Mouse (Mus musculus) Patski (cell line): ENCODE data around the gene Gfod2. TPM values are rescaled to one million over a fixed set of nuclear protein-coding genes. Genes with fewer than 3 reads are reported as not detected.

Experiments
- ATAC-seq: fragments of 100-300 bp; one replicate; pipeline ENCODE4 v1.8.0; 2021
- CTCF ChIA-PET: fragments of 350-600 bp; sonication (Branson Sonifier 250); formaldehyde crosslinking; loops from one replicate; lab custom pipeline; 2022; ENCODE audit warnings: inconsistent platforms; lab: Charles Lee
- POLR2A ChIA-PET: fragments of 350-600 bp; sonication (Branson Sonifier 250); formaldehyde crosslinking; loops from one replicate; lab custom pipeline; 2022; ENCODE audit warnings: antibody characterized with exemption, inconsistent platforms; lab: Charles Lee
- DNase-seq: peaks from one replicate; pipeline ENCODE4 v3.0.0-alpha.2; 2011; ENCODE audit warnings: low read depth, low spot score
- H3K27me3 ChIP-seq: fragments of 371-371 bp; one replicate; pipeline ENCODE4 v1.5.1; 2021
- CTCF ChIP-seq: fragments of 100-300 bp; IDR thresholded peaks from one replicate; pipeline ENCODE4 v1.5.1; 2021
- in situ Hi-C: fragments of 300-500 bp; cut with MboI; formaldehyde crosslinking; loops from 3 replicates; pipeline ENCODE4 v1.11.1; 2018; ENCODE audit warnings: low pct_unique_long_range_greater_than_20kb, mixed read lengths
- polyA plus RNA-seq: library from polyadenylated mRNA; unstranded; gene quantifications from one replicate; pipeline ENCODE4 v1.2.3, GENCODE M21; 2021

Gfod2 gene
- polyA plus RNA-seq, 1 experiment from 2014 or later: 23.6 TPM

- POLR2A ChIA-PET: no interaction called here
Measured at GRCm38 (mm10) chr8:105725726-105726125, 32.7 kb downstream of the Gfod2 start.

GRCm38 (mm10) chr8:105722861-105723260 is 35.6 kb downstream of the Gfod2 start:
- ATAC-seq: no peak
- POLR2A ChIA-PET: no interaction called here
- in situ Hi-C loops: no loop called here
- CTCF ChIA-PET: interaction anchor here (2.8 kb wide), 1 partner anchor 9 kb away, joined by 13 read pairs; no protein-coding TSS in a partner anchor
- no peak for TF ChIP-seq CTCF
- H3K27me3 ChIP-seq: no peaks in the 10 kb centered on the region
- DNase-seq: no peak

More at GRCm38 (mm10) chr8:105725726-105726125, 32.7 kb downstream of the Gfod2 start:
- ATAC-seq: no peak
- H3K27me3 ChIP-seq: no peaks in the 10 kb centered on the region
- no peak for TF ChIP-seq CTCF
- CTCF ChIA-PET: interaction anchor here (1.0 kb wide), 1 partner anchor 11 kb away, joined by 3 read pairs; no protein-coding TSS in a partner anchor
- in situ Hi-C loops: no loop called here
- DNase-seq: no peak

DNA sequence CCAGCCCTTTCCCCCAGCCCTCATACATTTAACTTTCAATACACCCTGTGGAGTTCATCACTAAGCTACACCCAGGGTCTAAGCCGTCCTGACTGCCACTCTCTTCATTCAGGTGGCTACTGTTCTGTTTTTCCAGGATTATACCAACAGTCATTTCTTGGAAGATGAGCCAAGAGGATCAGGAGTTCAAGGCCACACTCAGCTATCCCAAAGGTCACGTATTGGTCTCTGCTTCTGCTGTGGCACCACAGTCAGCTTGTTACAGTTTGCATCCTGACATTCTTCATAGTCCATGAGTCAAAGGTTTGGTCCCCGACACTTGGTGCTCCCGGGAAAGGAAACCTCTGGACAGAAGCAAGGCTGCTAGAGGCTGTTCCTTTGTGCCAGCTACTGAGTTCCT is 38.8 kb downstream of the Gfod2 start:
- POLR2A ChIA-PET: no interaction called here
- no peak for TF ChIP-seq CTCF
- H3K27me3 ChIP-seq: no peaks in the 10 kb centered on the region
- no peak for DNase-seq
- CTCF ChIA-PET: interaction anchor here (1.1 kb wide), 1 partner anchor 115 kb away, joined by 3 read pairs; no protein-coding TSS in a partner anchor
- ATAC-seq: no peak
- in situ Hi-C loops: loop anchor here (10.0 kb wide), 1 partner anchor 215 kb away; the partner anchor contains the start of genes Ctrl and Psmb10

GRCm38 (mm10) chr8:105716302-105716945 is 42.0 kb downstream of the Gfod2 start:
- DNase-seq (no peak), ATAC-seq (no peak)
- ChIA-PET POLR2A (no interaction called here), CTCF (interaction anchor here (2.7 to 3.8 kb wide), 3 partner anchors 56 to 75 kb away, joined by 14 to 40 read pairs (median 20); no protein-coding TSS in a partner anchor)
- H3K27me3 ChIP-seq: no peaks in the 10 kb centered on the region
- in situ Hi-C loops: loop anchor here (10.0 kb wide), 1 partner anchor 218 kb away; the partner anchor contains the start of genes Ctrl and Psmb10
- TF ChIP-seq CTCF: no peak

DNA sequence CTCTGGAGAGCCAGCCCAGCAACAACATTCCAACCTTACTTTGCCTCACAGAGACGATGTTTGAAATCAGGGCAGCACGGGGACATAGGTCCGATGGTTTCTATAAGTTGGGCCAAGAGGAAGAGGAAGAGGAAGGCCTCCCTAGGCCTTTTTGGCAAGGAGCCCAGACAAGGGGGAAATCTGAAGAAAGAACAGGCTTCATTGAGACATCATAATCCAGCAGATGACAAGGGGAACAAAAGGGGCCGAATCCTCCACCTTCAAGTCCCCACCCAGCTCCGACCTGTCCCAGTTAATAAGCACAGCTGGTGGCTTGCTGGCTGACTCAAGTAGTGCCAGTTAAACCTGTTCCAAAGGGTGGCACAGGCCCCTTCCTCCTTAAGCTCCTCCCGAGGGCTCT is 43.4 kb downstream of the Gfod2 start:
- H3K27me3 ChIP-seq: no peaks in the 10 kb centered on the region
- ChIA-PET POLR2A (no interaction called here), CTCF (interaction anchor here (0.8 to 3.8 kb wide), 13 partner anchors 8 to 243 kb away, joined by 3 to 40 read pairs (median 5); partner anchors contain the start of gene Thap11)
- DNase-seq (no peak), ATAC-seq (no peak)
- in situ Hi-C loops: loop anchor here (10.0 kb wide), 1 partner anchor 220 kb away; the partner anchor contains the start of genes Ctrl and Psmb10
- TF ChIP-seq CTCF: no peak

GRCm38 (mm10) chr8:105714139-105714538 is 44.3 kb downstream of the Gfod2 start:
- no peaks in the 10 kb centered on the region for H3K27me3 ChIP-seq
- POLR2A ChIA-PET: interaction anchor here (1.0 kb wide), 1 partner anchor 75 kb away, joined by 3 read pairs; no protein-coding TSS in a partner anchor
- in situ Hi-C loops: loop anchor here (5.0 to 10.0 kb wide), 2 partner anchors 73 to 221 kb away; partner anchors contain the start of genes Ctrl and Psmb10
- DNase-seq: no peak
- TF ChIP-seq CTCF: no peak
- CTCF ChIA-PET: interaction anchor here (1.0 to 3.8 kb wide), 19 partner anchors 9 to 244 kb away, joined by 3 to 40 read pairs (median 5); partner anchors contain the start of genes Ranbp10 and Thap11
- peak; percentile 44 for ATAC-seq

DNA sequence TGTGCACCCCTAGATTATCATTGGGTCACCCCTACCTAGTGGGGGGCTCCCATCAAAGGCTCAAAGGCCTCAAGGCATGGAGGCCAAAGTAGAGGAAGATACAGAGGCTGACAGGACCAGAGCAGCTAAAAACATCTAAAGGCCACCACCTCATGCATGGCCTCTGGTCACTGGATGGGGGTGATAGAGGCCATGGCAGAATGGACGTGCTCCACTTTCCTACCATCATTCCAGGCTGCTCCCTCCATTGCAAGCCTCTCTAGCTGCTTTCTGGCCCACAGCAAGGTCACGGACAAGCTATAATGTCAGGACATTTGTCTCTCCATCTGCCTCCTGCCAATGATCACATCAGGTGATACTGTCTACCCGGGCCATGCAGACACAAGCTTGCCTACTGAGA is 46.2 kb downstream of the Gfod2 start:
- no peak for TF ChIP-seq CTCF
- CTCF ChIA-PET: no interaction called here
- no peaks in the 10 kb centered on the region for H3K27me3 ChIP-seq
- POLR2A ChIA-PET: no interaction called here
- in situ Hi-C loops: loop anchor here (5.0 to 10.0 kb wide), 2 partner anchors 75 to 223 kb away; partner anchors contain the start of genes Ctrl and Psmb10
- ATAC-seq: no peak
- DNase-seq: no peak

- in situ Hi-C loops: no loop called here
- ChIA-PET POLR2A (no interaction called here), CTCF (interaction anchor here (1.0 kb wide), 1 partner anchor 79 kb away, joined by 3 read pairs; no protein-coding TSS in a partner anchor)
- H3K27me3 ChIP-seq: no peaks in the 10 kb centered on the region
- no peak for DNase-seq
- TF ChIP-seq CTCF: no peak
- ATAC-seq: no peak
Measured at GRCm38 (mm10) chr8:105709317-105709716, 49.1 kb downstream of the Gfod2 start.

DNA sequence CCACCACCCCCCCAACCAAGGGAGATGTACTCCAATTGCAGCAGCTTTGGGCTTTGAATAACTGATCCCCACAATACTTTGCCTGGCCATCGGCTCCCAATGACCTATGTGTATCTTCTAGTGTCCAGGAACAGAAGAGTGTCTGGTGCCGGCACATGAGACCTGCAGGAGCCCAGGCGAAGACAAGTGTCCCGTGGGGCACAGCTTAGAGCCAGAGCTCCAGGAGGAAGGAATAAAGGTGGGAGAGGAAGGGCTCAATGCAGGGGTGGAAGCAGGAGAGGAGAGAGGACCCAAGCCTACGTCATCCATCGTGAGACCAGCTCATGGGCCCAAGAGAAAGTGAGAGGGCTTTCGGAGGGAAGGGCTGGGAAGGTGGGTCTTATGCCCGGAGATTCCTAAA is 49.8 kb downstream of the Gfod2 start:
- DNase-seq (no peak), ATAC-seq (no peak)
- CTCF ChIA-PET: interaction anchor here (0.9 to 1.0 kb wide), 2 partner anchors 62 to 80 kb away, joined by 3 read pairs; no protein-coding TSS in a partner anchor
- TF ChIP-seq CTCF: no peak
- no peaks in the 10 kb centered on the region for H3K27me3 ChIP-seq
- POLR2A ChIA-PET: interaction anchor here (0.6 kb wide), 1 partner anchor 88 kb away, joined by 4 read pairs; no protein-coding TSS in a partner anchor
- in situ Hi-C loops: no loop called here

DNA sequence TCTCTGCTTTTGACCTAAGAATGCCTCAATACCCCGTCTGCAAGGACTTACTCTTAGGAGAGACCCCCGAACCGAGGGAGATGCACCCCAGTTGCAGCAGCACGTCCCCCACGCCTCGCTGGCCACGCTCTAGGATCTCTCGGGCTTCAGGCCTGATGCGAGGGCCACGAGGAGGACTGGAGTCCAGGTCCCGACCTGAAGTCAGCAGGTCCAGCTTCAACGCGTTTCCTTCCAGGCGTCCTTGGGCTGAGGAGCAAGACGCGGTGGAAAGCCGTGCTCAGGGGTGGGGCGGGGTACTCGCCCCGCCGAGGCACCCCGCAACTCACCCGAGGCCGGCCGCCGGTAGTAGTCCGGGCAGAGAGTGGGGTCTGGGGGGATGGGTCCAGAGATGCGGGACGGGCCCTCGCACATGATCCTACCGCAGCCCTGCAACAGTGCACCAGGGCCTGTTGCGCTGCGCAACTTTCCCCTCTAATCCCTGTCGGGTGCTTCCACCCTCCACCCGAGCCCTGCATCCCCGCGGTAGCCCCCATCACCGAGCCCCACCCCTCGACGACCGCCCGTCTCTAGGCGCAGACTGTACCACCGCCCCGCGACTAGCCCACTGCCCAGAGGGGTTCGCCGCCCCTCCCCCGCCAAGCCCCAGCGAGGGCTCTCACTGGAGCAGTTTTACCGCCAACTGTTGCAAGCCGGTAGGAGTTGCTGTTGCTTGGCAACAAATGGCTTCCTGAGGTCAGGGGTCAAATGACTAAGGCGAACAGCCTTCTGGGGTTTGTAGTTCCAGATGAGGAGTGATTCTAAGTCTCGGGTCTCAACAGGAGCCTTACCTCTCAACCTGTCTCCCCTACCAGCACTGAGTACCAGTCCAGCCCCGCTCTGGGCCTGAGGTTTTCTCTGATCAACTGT is 50.7 kb downstream of the Gfod2 start, which contains the start of the genes 4933405L10Rik and Enkd1:
4933405L10Rik (plus strand) TSS at position 158 of the 906 bp plus-strand sequence.
Enkd1 (minus strand) TSS at position 713 of the 906 bp plus-strand sequence.
- DNase-seq (peak; percentile 56), ATAC-seq (peak; percentile 40)
- TF ChIP-seq CTCF: no peak
- in situ Hi-C loops: no loop called here
- POLR2A ChIA-PET: no interaction called here
- CTCF ChIA-PET: interaction anchor here (0.9 kb wide), 1 partner anchor 63 kb away, joined by 3 read pairs; no protein-coding TSS in a partner anchor
- H3K27me3 ChIP-seq: no peaks in the 10 kb centered on the region
